8 mouse cellular contexts compared by ENCODE assay signal in the genomic region with DNA sequence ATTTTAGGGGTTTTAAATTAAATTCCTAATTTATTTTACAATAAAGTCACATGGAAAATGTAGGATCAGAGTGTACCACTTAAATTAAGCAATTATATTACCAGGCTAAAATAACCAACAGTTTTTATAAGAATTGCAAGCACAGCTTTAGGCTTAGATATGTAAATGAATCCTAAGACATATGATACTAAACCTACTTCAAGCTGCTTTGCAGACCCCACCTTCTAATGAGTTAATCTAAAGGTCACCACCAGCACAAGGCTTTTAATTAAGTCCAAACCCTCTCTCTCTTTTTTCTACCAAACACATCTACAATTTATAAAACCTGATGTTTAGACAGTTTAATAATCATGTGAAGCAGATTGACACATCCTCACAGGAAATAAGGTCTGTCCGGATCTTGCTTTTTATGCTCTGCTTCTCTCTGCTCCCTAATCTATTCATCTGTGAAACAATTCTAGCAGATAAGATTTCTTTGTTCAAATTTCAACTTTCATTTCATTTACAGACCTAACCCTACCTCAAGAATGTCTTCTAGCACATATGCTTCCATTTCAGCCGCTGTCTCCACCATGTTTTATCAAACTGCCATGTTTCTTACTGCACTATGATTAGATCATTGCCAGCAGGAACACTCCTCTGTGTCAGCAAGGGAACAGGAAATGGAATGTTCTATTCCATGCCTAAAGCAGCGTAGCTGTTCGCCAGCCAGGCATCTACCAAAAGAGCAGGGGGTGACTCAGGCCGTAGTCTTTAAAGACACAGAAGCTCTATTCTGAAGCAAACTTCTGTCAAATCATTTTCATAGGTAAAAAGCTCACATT. TPM values are rescaled to one million over a fixed set of nuclear protein-coding genes. Genes with fewer than 3 reads are reported as not detected.
DNase-seq lines count a peak whose midpoint lies in the region; ATAC-seq and TF ChIP-seq lines count a peak whose summit lies in the region.

No protein-coding gene starts in this region.

- peaks cover 26% of the 10 kb centered on the region for H3K4me1 ChIP-seq in forebrain, embryonic 15.5 days
- peaks cover 22% of the 10 kb centered on the region for H3K4me1 ChIP-seq in liver, embryonic 11.5 days (replicated peaks; ENCODE audit: control insufficient read depth, insufficient read depth, low read length)
- H3K4me1 ChIP-seq in midbrain, postnatal 0 days (ENCODE audit: insufficient read depth, low read length) = peaks cover 6% of the 10 kb centered on the region; the same call in 1 of the 2 replicates

- H3K27ac ChIP-seq in forebrain, embryonic 15.5 days (replicated peaks) = peak overlapping the region; percentile 80
- H3K27ac ChIP-seq in liver, embryonic 11.5 days (ENCODE audit: low read depth, low read length) = no peak overlapping the region; the same call in 1 of the 2 replicates
- peak overlapping the region; percentile 76 for H3K27ac ChIP-seq in midbrain, postnatal 0 days (ENCODE audit: low read depth, low read length)

- peak; percentile 60 for DNase-seq in MEL-GATA-1-ER (ENCODE audit: extremely low read depth, low read depth)
- peak; percentile 61 to 76 for DNase-seq in heart, postnatal 14 days
- DNase-seq in kidney, postnatal 25 days = peak; percentile 61 to 76
- no peak for DNase-seq in liver, embryonic 11.5 days (ENCODE audit: low spot score)
- DNase-seq in midbrain, postnatal 0 days (ENCODE audit: low spot score) = peak; percentile 92
- peak; percentile 33 for DNase-seq in thymus, postnatal 14 days

- H3K9ac ChIP-seq in forebrain, embryonic 15.5 days (replicated peaks) = peak overlapping the region; percentile 47
- no peak overlapping the region for H3K9ac ChIP-seq in liver, embryonic 11.5 days (ENCODE audit: low read depth, low read length)
- peak overlapping the region; percentile 62 for H3K9ac ChIP-seq in midbrain, postnatal 0 days (replicated peaks; ENCODE audit: low read length, poor library complexity, severe bottlenecking)

- H3K36me3 ChIP-seq in forebrain, embryonic 15.5 days = no peaks in the 10 kb centered on the region
- H3K36me3 ChIP-seq in liver, embryonic 11.5 days (ENCODE audit: control insufficient read depth, insufficient read depth, low read length) = no peaks in the 10 kb centered on the region
- no peaks in the 10 kb centered on the region for H3K36me3 ChIP-seq in midbrain, postnatal 0 days (ENCODE audit: insufficient read depth, low read length)

- peak overlapping the region; percentile 50 for H3K4me2 ChIP-seq in forebrain, embryonic 15.5 days (replicated peaks)
- peak overlapping the region; percentile 47 for H3K4me2 ChIP-seq in liver, embryonic 11.5 days
- H3K4me2 ChIP-seq in midbrain, postnatal 0 days (ENCODE audit: low read depth, low read length, poor library complexity, severe bottlenecking) = peak overlapping the region; percentile 52

- TF ChIP-seq CTCF in midbrain, postnatal 0 days (IDR thresholded peaks at IDR 0.05) = 0 out of 2 replicates have a peak, but pooled peaks have one; percentile 6

- peak overlapping the region; percentile 42 for H3K4me3 ChIP-seq in forebrain, embryonic 15.5 days
- peak overlapping the region; percentile 10; the same call in 1 of the 2 replicates for H3K4me3 ChIP-seq in liver, embryonic 11.5 days (ENCODE audit: low read depth, low read length)
- H3K4me3 ChIP-seq in midbrain, postnatal 0 days (ENCODE audit: low read depth, low read length) = peak overlapping the region; percentile 52

- peak; percentile 92 for ATAC-seq in cerebellum, adult (ENCODE audit: insufficient number of reproducible peaks, low FRiP score, low TSS enrichment)
- peak; percentile 97 for ATAC-seq in forebrain, embryonic 15.5 days (replicated peaks)
- peak; percentile 74 for ATAC-seq in liver, embryonic 11.5 days (replicated peaks; ENCODE audit: low FRiP score)
- peak; percentile 96 for ATAC-seq in midbrain, postnatal 0 days (ENCODE audit: low FRiP score)

- intact Hi-C loops in heart, postnatal 14 days (cut with DNase I) = no loop called here

- no peaks in the 10 kb centered on the region for H3K27me3 ChIP-seq in forebrain, embryonic 15.5 days
- H3K27me3 ChIP-seq in liver, embryonic 11.5 days (replicated peaks; ENCODE audit: control insufficient read depth, insufficient read depth, low read length) = no peaks in the 10 kb centered on the region
- no peaks in the 10 kb centered on the region for H3K27me3 ChIP-seq in midbrain, postnatal 0 days (ENCODE audit: insufficient read depth, low read length)

- WGBS in forebrain, embryonic 15.5 days = 7% methylated on average over 5 of the region's 5 CpGs
- WGBS in liver, embryonic 11.5 days = 31% methylated on average over 5 of the region's 5 CpGs
- 5% methylated on average over 5 of the region's 5 CpGs for WGBS in midbrain, postnatal 0 days

- no peaks in the 10 kb centered on the region for H3K9me3 ChIP-seq in forebrain, embryonic 15.5 days
- H3K9me3 ChIP-seq in liver, embryonic 11.5 days (ENCODE audit: control insufficient read depth, low read length) = no peaks in the 10 kb centered on the region
- H3K9me3 ChIP-seq in midbrain, postnatal 0 days (ENCODE audit: low read length) = no peaks in the 10 kb centered on the region

RNA-seq across cellular contexts. Expression of gene Ankrd17, which starts 27.0 kb away (rescaled TPM):
- 29.7 and 30.2 TPM in 2 replicates for polyA plus RNA-seq in forebrain, embryonic 15.5 days (2015; fragmentation: Nextera tagmentation; extraction: Ambion mirVana)
- total RNA-seq in heart, postnatal 14 days (2021) = 10 to 100 TPM; 71.4 to 74.4 TPM
- polyA plus RNA-seq in liver, embryonic 11.5 days (2014; fragmentation: Nextera tagmentation; extraction: Ambion mirVana) = 25.2 and 32.2 TPM in 2 replicates
- total RNA-seq in midbrain, postnatal 0 days (2014; rRNA removed) = 61.1 and 75.3 TPM in 2 replicates
- polyA plus RNA-seq in midbrain, postnatal 0 days (2015; fragmentation: Nextera tagmentation; extraction: Ambion mirVana) = 20.6 and 23.6 TPM in 2 replicates

RNA-seq across cellular contexts. Expression of gene Gm9958, which starts 27.7 kb away (rescaled TPM):
- 5.7 and 6.1 TPM in 2 replicates for polyA plus RNA-seq in forebrain, embryonic 15.5 days (2015; fragmentation: Nextera tagmentation; extraction: Ambion mirVana)
- total RNA-seq in heart, postnatal 14 days (2021) = 1 to 10 TPM in 1 of 2 experiments, under 1 TPM in 1; 1.00 to 1.0 TPM
- polyA plus RNA-seq in liver, embryonic 11.5 days (2014; fragmentation: Nextera tagmentation; extraction: Ambion mirVana) = 3.8 and 4.1 TPM in 2 replicates
- total RNA-seq in midbrain, postnatal 0 days (2014; rRNA removed) = 1.1 TPM in 2 replicates
- 1.0 and 1.1 TPM in 2 replicates for polyA plus RNA-seq in midbrain, postnatal 0 days (2015; fragmentation: Nextera tagmentation; extraction: Ambion mirVana)
